In the genomic region with DNA sequence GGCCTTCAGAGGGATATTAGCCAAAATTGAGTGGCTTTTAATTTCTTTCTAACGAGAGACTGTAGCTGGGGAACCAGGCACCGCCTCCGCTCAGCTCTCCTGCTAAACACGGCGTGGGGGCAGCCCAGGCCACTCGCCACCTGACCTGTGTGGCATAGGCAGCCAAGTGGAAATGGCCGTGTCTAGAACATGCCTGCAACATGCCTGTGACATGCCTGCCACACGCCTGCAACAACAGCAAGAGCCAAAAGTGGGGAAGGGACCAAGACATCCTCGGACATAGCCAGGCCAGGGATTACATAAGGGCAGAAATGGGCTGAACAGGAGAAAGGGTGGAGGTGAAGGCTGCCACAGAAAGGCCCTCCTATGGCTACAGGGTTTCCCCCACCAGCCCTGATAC, we compare ENCODE assay signal across 27 mouse cellular contexts. TPM values are rescaled to one million over a fixed set of nuclear protein-coding genes. Genes with fewer than 3 reads are reported as not detected.
A peak's percentile ranks its signal among the peaks of the same experiment; 100 is the strongest.
DNase-seq lines count a peak whose midpoint lies in the region; ATAC-seq and TF ChIP-seq lines count a peak whose summit lies in the region.
"Had no signal": no experiment of that assay in that cellular context is flagged by ENCODE, and none has a peak within 500 bp of the region (broad histone marks: within the 10 kb centered on the region; RNA-seq: fewer than 3 reads in every experiment).

No protein-coding gene starts in this region.

- H3K27ac ChIP-seq in CH12.LX (ENCODE audit: insufficient read depth, low read depth): no peak overlapping the region
- peak overlapping the region; percentile 77 for H3K27ac ChIP-seq in hindbrain, embryonic 13.5 days
- H3K27ac ChIP-seq: embryonic facial prominence, embryonic 12.5 days; kidney, embryonic 15.5 days; liver, embryonic 14.5 days; stomach, postnatal 0 days had no signal

- no peak for TF ChIP-seq POLR2A in CH12.LX (IDR thresholded peaks at IDR 0.05; ENCODE audit: low read depth, low read length)

- H3K27me3 ChIP-seq in megakaryocyte, embryonic 14.5 days (replicated peaks): peaks cover 84% of the 10 kb centered on the region
- peaks cover 13% of the 10 kb centered on the region for H3K27me3 ChIP-seq in CH12.LX (replicated peaks)
- H3K27me3 ChIP-seq in hindbrain, embryonic 13.5 days: peaks cover 94% of the 10 kb centered on the region

- 24% methylated on average over 9 of the region's 9 CpGs for WGBS in hindbrain, embryonic 13.5 days

- no peak for TF ChIP-seq CTCF in CH12.LX (conservative IDR thresholded peaks at IDR 0.05 in 1 of 2, IDR thresholded peaks at IDR 0.05 in 1 of 2; ENCODE audit: low read depth in 2 of 2, low read length in 2 of 2)

- in situ Hi-C loops in CH12.LX (cut with MboI; ENCODE audit: low pct_ligation_motif_present, low pct_unique_long_range_greater_than_20kb, low sequenced_read_pairs): no loop called here

- H3K9ac ChIP-seq in CH12.LX (ENCODE audit: insufficient read depth, low read depth): no peak overlapping the region
- H3K9ac ChIP-seq in hindbrain, embryonic 13.5 days: peak overlapping the region; percentile 13; the same call in 1 of the 2 replicates
- H3K9ac ChIP-seq: embryonic facial prominence, embryonic 12.5 days; heart, embryonic 12.5 days; kidney, embryonic 15.5 days; liver, embryonic 14.5 days; lung, embryonic 14.5 days had no signal

- peak overlapping the region; percentile 18 for H3K4me3 ChIP-seq in megakaryocyte, embryonic 14.5 days (replicated peaks)
- no peak overlapping the region for H3K4me3 ChIP-seq in CH12.LX (replicated peaks in 1 of 3; ENCODE audit: low read depth in 2 of 3, low read length in 2 of 3, poor library complexity in 1 of 3)
- H3K4me3 ChIP-seq in hindbrain, embryonic 13.5 days: no peak overlapping the region
- H3K4me3 ChIP-seq: embryonic facial prominence, embryonic 12.5 days; heart, embryonic 12.5 days; kidney, embryonic 15.5 days; myocyte had no signal

- no peaks in the 10 kb centered on the region for H3K79me2 ChIP-seq in CH12.LX (replicated peaks; ENCODE audit: control insufficient read depth, extremely low read depth, insufficient read depth, poor library complexity, severe bottlenecking)

- TF ChIP-seq RAD21 in CH12.LX (IDR thresholded peaks at IDR 0.05; ENCODE audit: low read depth, low read length): no peak

- no peak overlapping the region for H3K4me2 ChIP-seq in CH12.LX (ENCODE audit: insufficient read depth, low read depth, poor library complexity, severe bottlenecking)
- no peak overlapping the region for H3K4me2 ChIP-seq in hindbrain, embryonic 13.5 days
- H3K4me2 ChIP-seq: embryonic facial prominence, embryonic 12.5 days; heart, embryonic 12.5 days; kidney, embryonic 15.5 days; lung, embryonic 14.5 days had no signal

- no peaks in the 10 kb centered on the region for H3K36me3 ChIP-seq in megakaryocyte, embryonic 14.5 days (replicated peaks; ENCODE audit: low read length)
- H3K36me3 ChIP-seq in CH12.LX (replicated peaks in 1 of 2; ENCODE audit: control insufficient read depth in 1 of 2, insufficient read depth in 1 of 2, low read length in 1 of 2): no peaks in the 10 kb centered on the region
- H3K36me3 ChIP-seq in hindbrain, embryonic 13.5 days: no peaks in the 10 kb centered on the region
- H3K36me3 ChIP-seq: embryonic facial prominence, embryonic 12.5 days; heart, embryonic 12.5 days; kidney, embryonic 15.5 days had no signal

- H3K9me3 ChIP-seq in megakaryocyte, embryonic 14.5 days: no peaks in the 10 kb centered on the region
- no peaks in the 10 kb centered on the region for H3K9me3 ChIP-seq in CH12.LX (replicated peaks; ENCODE audit: low read length)
- H3K9me3 ChIP-seq in hindbrain, embryonic 13.5 days: no peaks in the 10 kb centered on the region
- H3K9me3 ChIP-seq: embryonic facial prominence, embryonic 12.5 days; heart, embryonic 12.5 days; kidney, embryonic 15.5 days had no signal

- peaks cover 11% of the 10 kb centered on the region for H3K4me1 ChIP-seq in megakaryocyte, embryonic 14.5 days
- peaks cover 3 to 27% of the 10 kb centered on the region in 2 experiments; a peak in 3 of 4 replicates for H3K4me1 ChIP-seq in CH12.LX (ENCODE audit: control insufficient read depth in 1 of 2, insufficient read depth in 2 of 2)
- peaks cover 60% of the 10 kb centered on the region for H3K4me1 ChIP-seq in hindbrain, embryonic 13.5 days (replicated peaks)

- DNase-seq in CH12.LX (ENCODE audit: extremely low read depth): peak; percentile 19
- peak; percentile 52 for DNase-seq in ES-CJ7 (ENCODE audit: low read depth, low spot score)
- DNase-seq in adrenal gland, adult 2 months: no peak
- DNase-seq in layer of hippocampus, adult 18-20 months (ENCODE audit: low spot score in 2 of 2): no peak
- DNase-seq: adrenal gland, adult 8-10 months; cerebellum, adult 18-20 months; cerebellum, postnatal 14 days; gastrocnemius, postnatal 25 days; heart, adult 18-20 months; heart, postnatal 10 days; kidney, adult 11 months; kidney, postnatal 36 days; layer of hippocampus, adult 9-11 months; lung, embryonic 14.5 days; thymus, adult 2 months had no signal

- dilution Hi-C loops in CH12.LX (cut with MboI; ENCODE audit: extremely low pct_ligation_motif_present, extremely low pct_unique_long_range_greater_than_20kb, low sequenced_read_pairs): no loop called here

- no peak for TF ChIP-seq EP300 in CH12.LX (IDR thresholded peaks at IDR 0.05; ENCODE audit: low read length)

- no peak for ATAC-seq in megakaryocyte, adult 5-6 weeks (ENCODE audit: poor library complexity, severe bottlenecking)
- no peak for ATAC-seq in hindbrain, embryonic 13.5 days (ENCODE audit: low FRiP score)
- ATAC-seq in erythroid progenitor cell, adult 5-6 weeks (replicated peaks; ENCODE audit: low FRiP score, poor library complexity, severe bottlenecking): no peak
- ATAC-seq: forebrain, embryonic 16.5 days had no signal

TF ChIP-seq in CH12.LX, 34 proteins besides CTCF, POLR2A, EP300 and RAD21:
- TF ChIP-seq ZC3H11A (IDR thresholded peaks at IDR 0.05; ENCODE audit: low read depth, low read length): no peak
- no peak for TF ChIP-seq SMC3 (IDR thresholded peaks at IDR 0.05; ENCODE audit: low read depth, low read length)

RNA-seq across cellular contexts. Expression of a gene that starts 59.1 kb away (rescaled TPM):
- not detected in 2 replicates for polyA plus RNA-seq in megakaryocyte, embryonic 14.5 days (2012; ENCODE audit: insufficient read depth, low replicate concordance)
- total RNA-seq in megakaryocyte, adult 5-6 weeks (2015): not detected in 2 replicates
- total RNA-seq in megakaryocyte, adult 5-6 weeks (2017): not detected in 2 replicates
- total RNA-seq in CH12.LX (2012; rRNA removed): not detected in 2 replicates
- not detected in 2 replicates for total RNA-seq in CH12.LX (2014; rRNA removed)
- polyA plus RNA-seq in CH12.LX (2012; ENCODE audit: insufficient read length, low read depth): not detected in 2 replicates
- 17.1 and 17.2 TPM in 2 replicates for polyA plus RNA-seq in hindbrain, embryonic 13.5 days (2015; fragmentation: Nextera tagmentation; extraction: Ambion mirVana)
- not detected for total RNA-seq in adrenal gland, adult 2 months (2021)
- polyA plus RNA-seq in adrenal gland, adult 2 months (2012; rRNA removed): not detected in 2 replicates
- not detected in 2 replicates for total RNA-seq in erythroid progenitor cell, adult 5-6 weeks (2015; ENCODE audit: low replicate concordance)
- not detected in 2 replicates for total RNA-seq in erythroid progenitor cell, adult 5-6 weeks (2017; ENCODE audit: low replicate concordance)
- under 1 TPM; 0.48 to 0.50 TPM for total RNA-seq in layer of hippocampus, adult 18-20 months (2021)
- total RNA-seq: adrenal gland, adult 8-10 months; gastrocnemius, postnatal 25 days; heart, adult 18-20 months; heart, postnatal 10 days; megakaryocyte-erythroid progenitor cell, adult 5-6 weeks had no signal
- polyA plus RNA-seq: forebrain, embryonic 16.5 days; heart, embryonic 12.5 days; liver, embryonic 14.5 days; myocyte; stomach, postnatal 0 days had no signal

Comparison
In these comparisons a context has a peak if more than half of its experiments do, and no peak if none do; other contexts are left out.
1. DNase-seq: peak in CH12.LX (single experiment) and ES-CJ7 (single experiment); none in adrenal gland, adult 2 months (single experiment) and layer of hippocampus, adult 18-20 months (0 of 2).